Mouse (Mus musculus) CH12.LX (cell line): ENCODE results near the gene Gm48551. TPM values are rescaled to one million over a fixed set of nuclear protein-coding genes. Genes with fewer than 3 reads are reported as not detected.

Source experiments
- DNase-seq: peaks from one replicate; pipeline ENCODE4 v3.0.0-alpha.2; 2013; ENCODE audit errors: extremely low read depth
- H3K27ac ChIP-seq: 2 replicates; pipeline ENCODE4 v1.5.1; 2012; ENCODE audit warnings: low read depth, mild to moderate bottlenecking, control low read depth, moderate library complexity; ENCODE audit not compliant: insufficient read depth
- H3K27me3 ChIP-seq: replicated peaks from 2 replicates; pipeline ENCODE3; 2012; ENCODE audit warnings: inconsistent platforms
- H3K36me3 ChIP-seq, 2 experiments: replicated peaks in 1 of 2; 2 replicates each; pipeline versions ENCODE3 to v1.6.1; 2012; ENCODE audit warnings: inconsistent platforms in 1 of 2, low read length in 1 of 2, mild to moderate bottlenecking in 1 of 2, mixed read lengths in 1 of 2, moderate library complexity in 1 of 2; ENCODE audit not compliant: control insufficient read depth in 1 of 2, insufficient read depth in 1 of 2
- H3K4me1 ChIP-seq, 2 experiments: 2 replicates each; pipeline ENCODE4 v1.6.1; 2012; ENCODE audit warnings: inconsistent platforms in 1 of 2, moderate library complexity in 1 of 2; ENCODE audit not compliant: insufficient read depth in 2 of 2, control insufficient read depth in 1 of 2
- H3K4me2 ChIP-seq: 2 replicates; pipeline ENCODE4 v1.6.1; 2012; ENCODE audit warnings: low read depth, mild to moderate bottlenecking, control low read depth; ENCODE audit not compliant: poor library complexity, insufficient read depth, severe bottlenecking
- H3K4me3 ChIP-seq, 3 experiments: fragments of 150-350 bp in 1 of 3; sonication (generic) in 1 of 3; replicated peaks in 1 of 3; 2 replicates each; pipeline versions ENCODE3 to v1.5.1; 2011 to 2012; ENCODE audit warnings: low read depth in 2 of 3, low read length in 2 of 3, mild to moderate bottlenecking in 2 of 3, moderate library complexity in 2 of 3, control low read depth in 1 of 3, improper control_type of control experiment in 1 of 3, inconsistent platforms in 1 of 3, mixed read lengths in 1 of 3; ENCODE audit not compliant: poor library complexity in 1 of 3
- H3K79me2 ChIP-seq: replicated peaks from 2 replicates; pipeline ENCODE4 v1.6.1; 2012; ENCODE audit warnings: mild to moderate bottlenecking, moderate library complexity; ENCODE audit not compliant: control insufficient read depth, poor library complexity, insufficient read depth, severe bottlenecking; ENCODE audit errors: extremely low read depth
- H3K9ac ChIP-seq: 2 replicates; pipeline ENCODE4 v1.6.1; 2012; ENCODE audit warnings: low read depth, mild to moderate bottlenecking, control low read depth, moderate library complexity; ENCODE audit not compliant: insufficient read depth
- H3K9me3 ChIP-seq: replicated peaks from 2 replicates; pipeline ENCODE3; 2012; ENCODE audit warnings: low read length, inconsistent platforms, mixed read lengths
- CTCF ChIP-seq, 2 experiments: IDR thresholded peaks in 1 of 2; conservative IDR thresholded peaks in 1 of 2; 2 replicates each; pipeline ENCODE4 v1.5.1; 2011 to 2012; ENCODE audit warnings: low read depth in 2 of 2, low read length in 2 of 2, improper control_type of control experiment in 1 of 2, inconsistent platforms in 1 of 2, mild to moderate bottlenecking in 1 of 2, moderate library complexity in 1 of 2
- RAD21 ChIP-seq: IDR thresholded peaks from 2 replicates; pipeline ENCODE4 v1.6.1; 2011; ENCODE audit warnings: low read depth, mild to moderate bottlenecking, low read length, improper control_type of control experiment, moderate library complexity
- SIN3A ChIP-seq: IDR thresholded peaks from 2 replicates; pipeline ENCODE4 v1.6.1; 2012; ENCODE audit warnings: low read length, improper control_type of control experiment, inconsistent platforms
- SMC3 ChIP-seq: IDR thresholded peaks from 2 replicates; pipeline ENCODE4 v1.6.1; 2011; ENCODE audit warnings: low read depth, low read length, improper control_type of control experiment
- dilution Hi-C: fragments of 300-500 bp; cut with MboI; formaldehyde crosslinking; loops from 2 replicates; pipeline ENCODE4 v1.14.3; 2020; ENCODE audit warnings: low sequenced_read_pairs; ENCODE audit not compliant: extremely low pct_unique_long_range_greater_than_20kb, extremely low pct_ligation_motif_present
- in situ Hi-C: fragments of 300-500 bp; cut with MboI; formaldehyde crosslinking; loops from 3 replicates; pipeline ENCODE4 v1.14.3; 2019; ENCODE audit warnings: low sequenced_read_pairs, low pct_ligation_motif_present, low pct_unique_long_range_greater_than_20kb, mixed read lengths
- polyA plus RNA-seq: library from polyadenylated mRNA; unstranded; fragments of >175 nt; gene quantifications from 2 replicates; pipeline ENCODE4 v1.2.1, GENCODE M21; 2012; ENCODE audit warnings: low read depth; ENCODE audit not compliant: insufficient read length
- total RNA-seq, 2 experiments: library from RNA; depleted of rRNA; stranded (reverse); fragments of 300-350 nt in 1 of 2; fragments of >200 nt in 1 of 2; gene quantifications; 2 replicates each; pipeline ENCODE4 v1.2.3; 2012 to 2014

The Gm48551 gene
- total and polyA plus RNA-seq, 3 experiments: 1.0 to 3.4 (median 1.2) TPM

GRCm38 (mm10) chr10:81441019-81441418, 56.8 kb downstream of the Gm48551 start:
- no peak for DNase-seq
- Histone ChIP-seq H3K4me1 (no peaks in the 10 kb centered on the region), H3K4me3 (no peak overlapping the region), H3K79me2 (no peaks in the 10 kb centered on the region), H3K9ac (no peak overlapping the region), H3K27ac (no peak overlapping the region), H3K4me2 (no peak overlapping the region), H3K36me3 (no peaks in the 10 kb centered on the region), H3K27me3 (peaks cover 21% of the 10 kb centered on the region), H3K9me3 (no peaks in the 10 kb centered on the region)
- in situ Hi-C loops (loop anchor here (5.0 kb wide), 1 partner anchor 34 kb away; no protein-coding TSS in a partner anchor), dilution Hi-C loops (no loop called here)
- TF ChIP-seq RAD21: peak; percentile 67
- peak in 1 of 2 experiments; percentile 76; a peak in 3 of 4 replicates for TF ChIP-seq CTCF (conservative IDR thresholded peaks at IDR 0.05 in 1 of 2, IDR thresholded peaks at IDR 0.05 in 1 of 2; ENCODE audit: low read depth in 2 of 2, low read length in 2 of 2)
- no peak for TF ChIP-seq SIN3A
- TF ChIP-seq SMC3: peak; percentile 61

Other genes starting within 250 kb of the Gm48551 start
Only the 20 nearest of the 35 such genes appear.
- 2.9 and 3.9 TPM in 2 replicates for gene Matk, start 131.5 kb upstream of the Gm48551 start, total RNA-seq (2012; rRNA removed)
- 4.9 and 5.2 TPM in 2 replicates for gene Matk, start 131.5 kb upstream of the Gm48551 start, total RNA-seq (2014; rRNA removed)
- gene Matk, start 131.5 kb upstream of the Gm48551 start, polyA plus RNA-seq: 2.1 and 2.5 TPM in 2 replicates
- gene Mrpl54, start 117.5 kb upstream of the Gm48551 start, total RNA-seq (2012; rRNA removed): 128 and 140 TPM in 2 replicates
- 131 and 167 TPM in 2 replicates for gene Mrpl54, start 117.5 kb upstream of the Gm48551 start, total RNA-seq (2014; rRNA removed)
- 104 and 120 TPM in 2 replicates for gene Mrpl54, start 117.5 kb upstream of the Gm48551 start, polyA plus RNA-seq
- gene Apba3, start 117.5 kb upstream of the Gm48551 start, total RNA-seq (2012; rRNA removed): 104 and 149 TPM in 2 replicates
- gene Apba3, start 117.5 kb upstream of the Gm48551 start, total RNA-seq (2014; rRNA removed): 40.2 and 43.4 TPM in 2 replicates
- gene Apba3, start 117.5 kb upstream of the Gm48551 start, polyA plus RNA-seq: 43.2 and 47.4 TPM in 2 replicates
- 4.8 and 7.2 TPM in 2 replicates for gene Tjp3, start 92.9 kb upstream of the Gm48551 start, total RNA-seq (2012; rRNA removed)
- 0.42 TPM in 1 of 2 replicates, not detected in the other for gene Tjp3, start 92.9 kb upstream of the Gm48551 start, total RNA-seq (2014; rRNA removed)
- gene Tjp3, start 92.9 kb upstream of the Gm48551 start, polyA plus RNA-seq: 0.76 and 0.97 TPM in 2 replicates
- gene Pip5k1c, start 91.5 kb upstream of the Gm48551 start, total RNA-seq (2012; rRNA removed): 12.6 and 17.9 TPM in 2 replicates
- 11.4 and 11.7 TPM in 2 replicates for gene Pip5k1c, start 91.5 kb upstream of the Gm48551 start, total RNA-seq (2014; rRNA removed)
- gene Pip5k1c, start 91.5 kb upstream of the Gm48551 start, polyA plus RNA-seq: 46.7 and 51.4 TPM in 2 replicates
- gene Cactin, start 63.4 kb upstream of the Gm48551 start, total RNA-seq (2012; rRNA removed): 34.6 and 39.7 TPM in 2 replicates
- 19.9 and 21.4 TPM in 2 replicates for gene Cactin, start 63.4 kb upstream of the Gm48551 start, total RNA-seq (2014; rRNA removed)
- gene Cactin, start 63.4 kb upstream of the Gm48551 start, polyA plus RNA-seq: 39.3 and 39.5 TPM in 2 replicates
- 0.13 and 0.21 TPM in 2 replicates for gene Tbxa2r, start 55.7 kb upstream of the Gm48551 start, total RNA-seq (2012; rRNA removed)
- 0.12 TPM in 1 of 2 replicates, not detected in the other for gene Tbxa2r, start 55.7 kb upstream of the Gm48551 start, total RNA-seq (2014; rRNA removed)
- gene Tbxa2r, start 55.7 kb upstream of the Gm48551 start, polyA plus RNA-seq: 0.23 and 0.30 TPM in 2 replicates
- gene Gipc3, start 41.2 kb upstream of the Gm48551 start, total RNA-seq (2012; rRNA removed): 0.04 and 0.08 TPM in 2 replicates
- gene Gipc3, start 41.2 kb upstream of the Gm48551 start, total RNA-seq (2014; rRNA removed): not detected in 2 replicates
- 0.09 TPM in 1 of 2 replicates, not detected in the other for gene Gipc3, start 41.2 kb upstream of the Gm48551 start, polyA plus RNA-seq
- 17.0 and 18.7 TPM in 2 replicates for gene Hmg20b, start 34.0 kb upstream of the Gm48551 start, total RNA-seq (2012; rRNA removed)
- gene Hmg20b, start 34.0 kb upstream of the Gm48551 start, total RNA-seq (2014; rRNA removed): 7.4 and 7.9 TPM in 2 replicates
- 37.3 and 39.6 TPM in 2 replicates for gene Hmg20b, start 34.0 kb upstream of the Gm48551 start, polyA plus RNA-seq
- gene Mfsd12, start 27.0 kb upstream of the Gm48551 start, total RNA-seq (2012; rRNA removed): 9.5 and 12.9 TPM in 2 replicates
- gene Mfsd12, start 27.0 kb upstream of the Gm48551 start, total RNA-seq (2014; rRNA removed): 4.0 and 5.2 TPM in 2 replicates
- 7.4 and 8.7 TPM in 2 replicates for gene Mfsd12, start 27.0 kb upstream of the Gm48551 start, polyA plus RNA-seq
- 5.2 and 7.2 TPM in 2 replicates for gene 4930404N11Rik, start 18.6 kb upstream of the Gm48551 start, total RNA-seq (2012; rRNA removed)
- 0.23 TPM in 1 of 2 replicates, not detected in the other for gene 4930404N11Rik, start 18.6 kb upstream of the Gm48551 start, total RNA-seq (2014; rRNA removed)
- gene 4930404N11Rik, start 18.6 kb upstream of the Gm48551 start, polyA plus RNA-seq: 2.2 and 2.7 TPM in 2 replicates
- gene Fzr1, start 6.0 kb upstream of the Gm48551 start, total RNA-seq (2012; rRNA removed): 38.8 and 44.5 TPM in 2 replicates
- gene Fzr1, start 6.0 kb upstream of the Gm48551 start, total RNA-seq (2014; rRNA removed): 29.5 and 33.1 TPM in 2 replicates
- 67.7 and 75.4 TPM in 2 replicates for gene Fzr1, start 6.0 kb upstream of the Gm48551 start, polyA plus RNA-seq
- 131 and 143 TPM in 2 replicates for gene Dohh, start within 50 bp of the Gm48551 start, total RNA-seq (2012; rRNA removed)
- 81.7 and 83.0 TPM in 2 replicates for gene Dohh, start within 50 bp of the Gm48551 start, total RNA-seq (2014; rRNA removed)
- 78.2 and 93.5 TPM in 2 replicates for gene Dohh, start within 50 bp of the Gm48551 start, polyA plus RNA-seq
- gene Gm48552, start 4.5 kb downstream of the Gm48551 start, total RNA-seq (2012; rRNA removed): 0.29 and 1.1 TPM in 2 replicates
- gene Gm48552, start 4.5 kb downstream of the Gm48551 start, total RNA-seq (2014; rRNA removed): 0.65 and 0.98 TPM in 2 replicates
- 0.46 and 1.2 TPM in 2 replicates for gene Gm48552, start 4.5 kb downstream of the Gm48551 start, polyA plus RNA-seq
- gene Smim24, start 8.6 kb downstream of the Gm48551 start, total RNA-seq (2012; rRNA removed): 0.13 and 0.34 TPM in 2 replicates
- gene Smim24, start 8.6 kb downstream of the Gm48551 start, total RNA-seq (2014; rRNA removed): not detected in 2 replicates
- 0.64 TPM in 1 of 2 replicates, not detected in the other for gene Smim24, start 8.6 kb downstream of the Gm48551 start, polyA plus RNA-seq
- gene Nfic, start 71.2 kb downstream of the Gm48551 start, total RNA-seq (2012; rRNA removed): 4.4 and 4.7 TPM in 2 replicates
- 0.07 and 0.34 TPM in 2 replicates for gene Nfic, start 71.2 kb downstream of the Gm48551 start, total RNA-seq (2014; rRNA removed)
- 3.8 and 4.0 TPM in 2 replicates for gene Nfic, start 71.2 kb downstream of the Gm48551 start, polyA plus RNA-seq
- gene Celf5, start 98.2 kb downstream of the Gm48551 start, total RNA-seq (2012; rRNA removed): 0.08 and 0.17 TPM in 2 replicates
- gene Celf5, start 98.2 kb downstream of the Gm48551 start, total RNA-seq (2014; rRNA removed): not detected in 2 replicates
- 0.07 and 0.12 TPM in 2 replicates for gene Celf5, start 98.2 kb downstream of the Gm48551 start, polyA plus RNA-seq
- gene Ncln, start 111.9 kb downstream of the Gm48551 start, total RNA-seq (2012; rRNA removed): 99.5 and 104 TPM in 2 replicates
- gene Ncln, start 111.9 kb downstream of the Gm48551 start, total RNA-seq (2014; rRNA removed): 41.5 and 41.7 TPM in 2 replicates
- gene Ncln, start 111.9 kb downstream of the Gm48551 start, polyA plus RNA-seq: 80.5 and 89.5 TPM in 2 replicates
- 0.25 and 0.30 TPM in 2 replicates for gene S1pr4, start 115.7 kb downstream of the Gm48551 start, total RNA-seq (2012; rRNA removed)
- not detected in 2 replicates for gene S1pr4, start 115.7 kb downstream of the Gm48551 start, total RNA-seq (2014; rRNA removed)
- gene S1pr4, start 115.7 kb downstream of the Gm48551 start, polyA plus RNA-seq: 0.16 and 0.19 TPM in 2 replicates
- 9.9 and 10.0 TPM in 2 replicates for gene Gna15, start 139.8 kb downstream of the Gm48551 start, total RNA-seq (2012; rRNA removed)
- 5.2 and 5.5 TPM in 2 replicates for gene Gna15, start 139.8 kb downstream of the Gm48551 start, total RNA-seq (2014; rRNA removed)
- 4.9 and 5.2 TPM in 2 replicates for gene Gna15, start 139.8 kb downstream of the Gm48551 start, polyA plus RNA-seq